Mouse (Mus musculus): Measurements from ENCODE around the gene Entpd1.
"Not testable (repeated sequence)": the region's sequence is repeated elsewhere in the genome, so short reads cannot be mapped to it uniquely, and the experiment has no call there.

The Entpd1 gene

DNA sequence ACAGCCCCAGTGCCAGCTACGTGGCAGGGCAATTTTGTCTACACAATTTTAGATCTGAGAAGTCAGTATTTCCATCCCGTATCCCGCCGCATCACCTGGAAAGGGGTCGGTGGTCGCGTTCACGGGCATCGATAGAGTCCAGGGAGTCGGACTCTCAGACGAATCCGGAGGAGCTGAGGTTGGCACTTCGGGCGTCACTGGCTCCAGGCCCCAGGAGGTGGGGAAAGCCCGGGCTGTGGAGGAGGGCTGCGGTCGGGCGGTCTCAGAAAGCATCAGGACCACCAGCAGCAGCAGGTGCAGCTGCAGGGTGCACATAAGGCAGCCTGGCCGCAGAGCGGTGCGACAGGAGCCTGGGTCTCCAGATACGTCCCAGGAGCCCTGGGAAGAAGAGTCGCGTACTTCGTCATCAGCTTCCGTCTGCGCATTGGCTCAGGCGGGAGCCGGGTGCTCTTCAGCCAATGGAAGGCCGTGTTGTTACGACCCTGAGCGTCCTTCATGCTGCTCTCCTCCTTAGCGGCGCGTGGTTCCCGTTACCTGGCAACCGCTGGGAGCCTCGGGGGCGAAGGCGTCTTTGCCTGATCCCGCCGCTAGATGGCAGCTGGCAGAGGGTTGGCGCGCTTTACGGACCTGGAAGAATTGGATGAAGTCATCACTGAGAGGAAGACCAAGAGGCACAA lies at the start of gene Entpd1, which contains the start of gene Tctn3:
Gene Entpd1, plus strand, starts transcription at position 537 of the 677 bp plus-strand sequence.
Gene Tctn3, minus strand, starts transcription at position 404 of the 677 bp plus-strand sequence.
- in situ Hi-C loops (cut with MseI, MboI): loop anchor here in 1 of 2 experiments (5.0 kb wide), 1 partner anchor 110 kb away; no protein-coding TSS in a partner anchor

DNA sequence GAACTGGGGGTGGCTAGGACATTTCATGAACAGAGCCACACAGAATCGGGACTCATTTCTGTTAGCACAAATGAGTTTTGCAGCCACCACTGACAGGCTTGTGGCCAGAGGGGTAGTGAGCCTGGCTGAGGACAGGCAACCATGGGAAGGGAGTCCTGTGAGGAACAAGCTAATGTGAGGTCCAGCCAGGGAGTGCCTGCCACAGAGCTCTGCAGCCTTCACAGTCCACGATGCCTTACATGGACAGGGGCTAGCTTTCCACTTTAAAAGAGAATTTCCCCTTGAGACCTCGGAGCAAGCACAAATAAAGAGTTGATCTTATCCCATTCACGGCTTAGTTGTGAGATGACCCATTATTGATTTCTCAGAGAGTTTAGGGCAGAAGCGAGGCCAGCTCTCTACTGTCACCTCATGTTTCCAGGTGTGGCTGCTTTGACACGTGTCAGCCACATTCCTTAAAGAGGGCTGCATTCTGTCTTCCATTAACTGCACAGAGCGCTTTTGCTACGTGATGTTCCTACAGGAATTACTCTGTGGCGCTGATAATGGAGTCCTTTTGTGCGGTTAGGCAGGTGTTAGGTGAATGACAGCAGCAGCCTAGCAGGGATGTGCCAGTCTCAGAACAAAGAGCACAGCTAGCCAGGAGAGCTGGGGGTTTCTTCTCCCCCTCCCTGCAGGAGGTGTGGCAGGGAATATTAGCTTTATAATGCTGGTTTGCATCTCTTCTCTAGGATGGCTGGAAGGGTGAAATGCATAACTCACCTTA lies 48.1 kb upstream of the Entpd1 start:
- in situ Hi-C loops (cut with MseI, MboI): no loop called here

GRCm38 (mm10) chr19:40567616-40568015 lies 44.5 kb upstream of the Entpd1 start:
- in situ Hi-C loops (cut with MseI, MboI): no loop called here

DNA sequence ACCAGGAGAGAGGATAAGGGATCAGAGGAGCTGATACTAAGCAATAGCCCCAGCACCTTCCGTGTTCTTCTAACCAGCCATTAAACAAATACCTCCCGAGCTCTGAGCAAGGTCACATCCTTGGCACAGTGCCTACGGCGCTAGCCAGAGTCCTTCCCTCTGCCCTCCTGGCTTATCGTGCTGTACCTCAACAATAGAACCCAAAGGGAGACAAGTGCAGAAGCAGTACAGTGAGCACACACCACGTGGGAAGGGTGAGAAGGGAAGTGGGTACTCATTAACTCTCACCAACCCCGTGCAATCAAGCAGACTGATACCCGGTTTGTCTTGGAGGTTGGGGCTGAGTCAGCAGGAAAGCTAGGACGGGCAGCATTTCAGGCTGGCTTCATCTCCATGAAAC lies 41.4 kb upstream of the Entpd1 start:
- in situ Hi-C loops (cut with MseI, MboI): no loop called here

DNA sequence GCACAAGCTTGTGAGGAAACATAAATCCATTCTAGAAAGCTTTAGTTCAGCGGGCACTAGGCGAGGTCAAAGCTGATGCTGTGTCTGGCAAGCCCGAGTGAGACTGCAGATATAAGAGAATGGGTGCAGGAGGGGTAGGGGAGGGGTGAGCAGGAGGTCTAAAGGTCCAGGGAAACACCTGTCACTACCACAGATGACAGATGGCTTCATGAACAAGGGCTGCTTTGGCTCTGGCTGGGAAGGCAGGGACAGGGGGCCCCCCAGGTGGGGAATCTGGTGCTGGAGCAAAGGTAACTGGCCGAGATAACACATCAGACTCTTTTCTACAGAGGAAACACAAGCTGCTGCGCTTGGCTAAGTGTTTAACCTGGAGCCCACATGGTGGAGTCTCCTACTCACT lies 36.7 kb upstream of the Entpd1 start:
- in situ Hi-C loops (cut with MseI, MboI): no loop called here

GRCm38 (mm10) chr19:40580902-40581301 lies 31.3 kb upstream of the Entpd1 start:
- in situ Hi-C loops (cut with MseI, MboI): no loop called here

DNA sequence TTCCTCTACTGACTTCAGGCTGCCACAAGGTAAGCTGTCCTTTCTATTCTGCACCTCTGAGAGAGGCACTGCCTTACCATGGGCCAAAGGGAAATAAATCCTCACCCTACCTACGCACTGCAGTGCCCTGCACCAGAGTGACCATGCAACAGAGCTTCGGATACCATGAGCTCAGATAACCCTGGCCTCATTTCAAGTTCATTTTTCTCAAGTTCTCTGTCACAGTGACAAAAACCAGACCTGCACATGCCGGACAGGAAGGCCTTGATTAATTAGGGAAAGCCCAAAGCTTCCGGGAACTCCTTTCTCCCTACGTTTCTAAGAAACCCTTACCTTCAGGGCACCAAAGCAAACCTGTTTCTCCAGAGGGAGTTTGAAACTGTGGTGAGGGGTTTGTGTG lies 30.5 kb upstream of the Entpd1 start:
- in situ Hi-C loops (cut with MseI, MboI): no loop called here

DNA sequence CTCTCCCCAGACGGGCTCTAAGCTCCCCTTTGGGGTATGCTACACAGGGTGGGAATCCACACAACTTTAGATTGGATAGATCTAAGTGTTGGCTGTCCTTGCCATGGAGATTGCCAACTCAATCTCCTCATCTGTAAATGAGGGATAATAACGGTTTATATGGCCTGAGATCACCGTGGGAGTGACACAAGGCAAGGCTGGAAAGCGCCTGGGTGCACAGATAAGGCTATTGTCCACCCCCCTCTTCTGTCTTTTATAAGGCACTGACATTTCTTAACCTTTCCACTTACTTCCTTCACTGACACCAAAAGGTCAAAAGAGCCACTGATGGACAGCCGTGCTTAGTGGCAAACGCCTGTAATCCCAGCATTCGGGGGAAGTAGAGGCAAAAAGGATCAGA lies 25.3 kb upstream of the Entpd1 start:
- in situ Hi-C loops (cut with MseI, MboI): no loop called here

DNA sequence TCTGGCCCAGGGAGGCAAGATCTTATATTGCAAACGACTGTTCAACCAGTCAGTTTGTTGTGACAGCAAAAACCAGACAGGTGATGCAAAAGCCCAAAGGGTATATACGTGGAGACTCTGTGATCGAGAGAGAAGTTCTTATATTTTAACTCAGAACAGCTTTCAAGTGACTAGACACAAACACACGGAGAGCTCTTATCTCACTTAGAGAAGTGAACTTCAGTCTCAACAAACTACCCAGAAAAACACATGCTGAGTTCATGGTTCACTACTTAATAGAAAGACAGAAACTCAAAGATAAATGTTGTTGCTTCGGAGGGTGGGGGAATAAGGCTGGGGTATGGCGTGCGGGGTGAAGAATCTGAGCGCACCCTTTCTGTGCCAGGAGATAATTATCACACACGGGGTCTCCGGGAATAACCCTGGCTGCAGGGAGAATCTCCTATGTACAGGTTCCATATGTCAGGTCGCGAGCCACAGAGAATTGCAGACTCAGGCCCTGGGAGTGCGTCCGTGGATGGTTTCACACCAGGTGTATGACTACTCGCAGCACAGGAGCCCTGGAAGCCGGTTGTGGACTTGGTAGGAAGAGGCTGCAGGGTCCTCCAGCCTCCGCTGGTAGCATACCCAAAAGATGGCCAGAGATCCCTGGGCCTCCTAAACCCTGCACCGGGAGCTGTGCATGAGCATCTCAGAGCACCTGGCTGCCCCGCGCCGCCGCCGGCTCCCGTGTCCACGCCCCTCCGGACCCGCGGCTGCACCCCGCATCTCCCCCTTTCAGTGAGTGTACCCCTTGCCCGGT lies 24.5 kb upstream of the Entpd1 start:
- in situ Hi-C loops (cut with MseI, MboI): no loop called here

- in situ Hi-C loops (cut with MseI, MboI): no loop called here
These were observed 23.9 kb upstream of the Entpd1 start, which contains the start of gene Aldh18a1 for GRCm38 (mm10) chr19:40588293-40588654. Gene Aldh18a1 (minus strand): TSS chr19:40588463.

GRCm38 (mm10) chr19:40588847-40589529 lies 23.2 kb upstream of the Entpd1 start:
- in situ Hi-C loops (cut with MseI, MboI): no loop called here

- in situ Hi-C loops (cut with MseI, MboI): no loop called here
These were observed 22.7 kb upstream of the Entpd1 start for GRCm38 (mm10) chr19:40589530-40589880.

DNA sequence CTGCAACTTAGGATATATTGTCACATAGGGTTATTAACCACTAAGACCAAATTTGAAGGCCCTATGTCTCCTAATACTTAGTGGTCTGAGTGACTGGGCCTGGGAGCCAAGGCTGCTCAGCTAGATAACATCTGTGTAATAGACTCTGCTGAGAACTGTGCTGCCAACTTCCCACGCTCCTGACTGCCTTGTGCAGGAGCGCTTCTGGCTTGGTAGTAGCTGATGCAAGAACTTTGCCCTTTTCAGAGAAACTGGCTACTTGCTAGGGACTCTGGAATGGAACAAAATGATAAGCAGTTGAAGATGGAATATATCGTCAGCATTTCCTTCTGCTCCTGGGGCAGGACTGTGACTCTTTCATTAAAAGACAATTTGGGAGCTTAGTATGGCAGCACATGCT lies 16.9 kb upstream of the Entpd1 start:
- in situ Hi-C loops (cut with MseI, MboI): no loop called here

- in situ Hi-C loops (cut with MseI, MboI): no loop called here
These were observed 16.3 kb upstream of the Entpd1 start for GRCm38 (mm10) chr19:40595831-40596230.

DNA sequence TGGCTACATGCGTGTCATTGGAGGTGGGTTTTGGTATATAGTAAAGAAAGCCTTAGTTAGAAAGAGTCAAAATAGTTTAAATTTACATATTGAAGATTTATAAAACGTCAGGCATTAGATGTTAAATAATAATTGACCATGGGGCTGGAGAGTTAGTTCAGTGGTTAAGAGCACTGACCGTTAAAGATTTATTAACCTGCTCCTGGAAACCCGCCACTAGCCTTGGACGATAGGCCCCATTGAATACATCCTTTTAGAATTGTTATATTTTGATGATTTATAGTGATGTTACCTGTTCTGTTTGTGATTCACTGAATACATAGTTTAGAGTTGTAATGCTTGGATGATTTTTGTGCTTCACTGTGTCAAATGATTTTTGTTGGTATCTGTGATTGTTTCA lies 11.3 kb upstream of the Entpd1 start:
- in situ Hi-C loops (cut with MseI, MboI): not testable (repeated sequence)

- in situ Hi-C loops (cut with MseI, MboI): no loop called here
These were observed 10.3 kb upstream of the Entpd1 start for GRCm38 (mm10) chr19:40601870-40602269.

DNA sequence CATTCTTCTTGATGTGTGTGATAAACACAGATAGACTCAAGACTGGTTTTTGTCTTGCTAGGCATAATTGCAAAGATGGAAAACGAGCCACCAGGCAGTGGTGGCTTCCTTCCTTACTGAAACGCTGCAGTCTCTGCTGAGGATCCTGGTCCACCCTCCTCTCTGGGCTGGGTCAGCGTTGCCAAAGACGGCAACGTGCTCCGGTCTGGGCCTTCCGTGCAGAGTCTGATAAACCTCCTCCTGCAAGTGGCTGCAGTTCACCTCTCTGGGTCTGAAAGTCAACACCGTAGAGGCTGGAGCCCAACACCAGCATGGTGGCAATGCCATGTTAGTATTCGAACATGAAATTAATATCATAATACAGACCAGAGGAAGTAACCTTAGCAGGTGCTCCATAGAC lies 7.0 kb upstream of the Entpd1 start:
- in situ Hi-C loops (cut with MseI, MboI): no loop called here

DNA sequence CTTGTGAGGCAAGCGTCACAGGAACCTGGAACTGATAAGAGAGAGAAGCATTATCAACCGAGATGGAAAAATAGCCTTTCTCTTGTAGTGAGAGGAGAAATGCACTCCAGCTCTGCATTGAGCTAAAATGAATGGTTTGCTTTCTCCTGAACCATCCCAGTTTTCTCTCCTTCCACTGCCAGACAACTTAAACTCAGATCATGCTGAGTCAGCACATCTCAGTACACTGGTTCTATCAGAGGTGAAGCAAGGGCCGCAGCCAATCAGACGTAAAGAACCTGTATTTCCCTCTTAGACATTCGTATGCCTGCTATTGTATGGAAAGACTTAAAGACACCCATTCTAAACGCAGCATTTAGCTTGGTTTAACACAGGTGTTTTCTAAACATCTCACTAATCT lies 4.5 kb upstream of the Entpd1 start:
- in situ Hi-C loops (cut with MseI, MboI): no loop called here

DNA sequence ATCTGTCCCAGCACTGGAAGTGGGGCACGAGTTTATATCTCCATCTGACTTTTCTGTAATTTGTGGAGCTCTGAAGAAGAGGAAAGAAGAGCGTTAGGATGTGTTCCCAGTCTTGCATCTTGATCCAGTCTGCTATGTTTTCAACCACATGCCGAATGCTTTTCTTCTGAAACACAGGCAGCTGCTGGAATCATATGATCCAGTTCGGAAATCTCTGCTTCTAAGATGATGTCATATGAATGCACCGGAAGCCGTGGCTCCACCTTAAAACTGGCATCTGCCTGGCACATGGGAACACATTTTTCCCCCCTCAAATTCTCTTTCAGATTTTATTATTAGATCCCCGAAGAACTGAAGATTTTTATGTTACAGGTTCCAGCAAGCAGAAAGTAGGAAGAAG lies 2.6 kb downstream of the Entpd1 start:
- in situ Hi-C loops (cut with MseI, MboI): loop anchor here (5.0 kb wide), 1 partner anchor 107 kb away; no protein-coding TSS in a partner anchor

DNA sequence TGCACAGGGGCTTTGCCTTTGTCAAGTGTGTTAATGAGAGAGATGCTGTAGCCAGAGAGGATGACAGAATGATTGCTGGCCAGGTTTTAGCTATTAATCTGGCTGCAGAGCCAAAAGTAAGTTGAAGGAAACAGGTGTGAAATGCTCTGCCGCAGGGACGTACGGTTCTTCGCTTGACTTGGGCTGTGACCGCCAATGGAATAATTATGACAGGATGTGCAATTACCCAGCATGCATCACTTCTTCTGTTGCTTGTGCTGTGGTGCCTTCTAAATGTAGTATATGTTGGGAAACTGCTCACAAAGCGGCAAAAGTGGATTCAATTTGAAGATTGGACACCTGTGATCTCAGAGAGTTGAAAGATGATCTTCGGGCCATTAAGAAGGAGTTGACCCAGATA lies 3.9 kb downstream of the Entpd1 start:
- in situ Hi-C loops (cut with MseI, MboI): loop anchor here in 1 of 2 experiments (5.0 kb wide), 1 partner anchor 106 kb away; no protein-coding TSS in a partner anchor

DNA sequence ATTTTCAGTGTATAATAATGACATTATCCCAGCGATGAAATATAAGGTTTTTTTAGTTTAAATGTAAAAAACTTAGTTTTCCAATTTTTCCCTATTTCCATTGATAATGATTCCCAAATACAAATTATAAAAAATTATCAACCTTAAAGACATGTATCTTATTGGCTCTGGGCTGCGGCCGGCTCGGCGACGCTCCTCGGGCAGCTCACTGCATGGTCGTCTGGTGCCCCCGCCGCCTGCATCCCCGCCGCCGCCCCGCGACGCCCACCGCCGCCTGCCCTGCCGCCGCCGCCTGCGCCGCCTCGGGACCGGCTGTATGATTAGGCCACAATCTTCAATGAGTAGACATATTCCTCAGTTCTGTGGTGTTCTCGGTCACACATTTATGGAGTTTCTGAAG lies 9.4 kb downstream of the Entpd1 start:
- in situ Hi-C loops (cut with MseI, MboI): not testable (repeated sequence)

DNA sequence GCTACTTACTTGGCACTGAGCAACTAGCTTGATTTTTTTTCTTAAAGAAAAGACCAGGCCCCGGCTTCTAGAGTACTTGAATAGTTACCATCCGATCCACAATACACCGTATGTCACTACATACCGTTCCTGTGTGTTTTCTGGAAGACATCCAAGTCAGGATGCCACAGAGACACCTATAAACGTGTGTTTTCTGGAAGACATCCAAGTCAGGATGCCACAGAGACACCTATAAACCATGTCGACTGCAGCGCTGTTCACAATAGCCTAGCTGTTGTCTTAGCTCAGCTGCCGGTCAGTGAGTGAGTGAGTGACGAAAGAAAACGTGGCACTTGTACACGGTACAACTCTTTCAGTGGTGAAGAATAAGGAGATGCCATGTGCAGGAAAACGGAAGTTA lies 13.8 kb downstream of the Entpd1 start:
- in situ Hi-C loops (cut with MseI, MboI): no loop called here
